Mouse (Mus musculus): Measurements from ENCODE around the gene Adal.

Gene Adal

DNA sequence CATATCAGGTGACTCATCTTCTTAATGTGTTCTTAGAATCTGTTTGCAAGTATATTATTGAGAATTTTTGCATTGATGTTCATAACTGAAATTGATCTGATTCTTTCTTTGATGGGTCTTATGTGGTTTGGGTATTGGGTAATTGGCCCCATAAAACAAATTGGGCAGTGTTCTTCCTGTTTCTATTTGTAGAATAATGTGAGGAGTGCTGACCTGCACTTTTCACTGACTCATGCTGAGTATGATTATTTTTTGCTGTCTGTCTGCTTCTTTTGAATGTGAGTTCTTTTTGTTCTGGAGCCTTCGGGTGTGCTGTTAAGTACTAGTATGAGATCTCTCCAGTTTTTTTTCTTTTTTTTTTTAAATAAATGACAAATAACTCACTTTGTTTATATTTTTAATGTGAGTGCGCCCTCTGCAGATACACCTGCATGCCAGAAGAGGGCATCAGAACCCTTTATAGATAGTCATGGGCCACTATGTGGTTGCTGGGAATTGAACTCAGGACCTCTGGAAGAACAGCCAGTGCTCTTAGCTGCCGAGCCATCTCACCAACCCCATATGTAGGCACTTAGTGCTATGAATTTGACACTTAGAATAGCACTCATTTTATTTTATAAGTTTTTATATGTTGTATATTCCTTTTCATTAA lies 38.7 kb downstream of the Adal start:
- in situ Hi-C loops (cut with MboI, MseI) = no loop called here

DNA sequence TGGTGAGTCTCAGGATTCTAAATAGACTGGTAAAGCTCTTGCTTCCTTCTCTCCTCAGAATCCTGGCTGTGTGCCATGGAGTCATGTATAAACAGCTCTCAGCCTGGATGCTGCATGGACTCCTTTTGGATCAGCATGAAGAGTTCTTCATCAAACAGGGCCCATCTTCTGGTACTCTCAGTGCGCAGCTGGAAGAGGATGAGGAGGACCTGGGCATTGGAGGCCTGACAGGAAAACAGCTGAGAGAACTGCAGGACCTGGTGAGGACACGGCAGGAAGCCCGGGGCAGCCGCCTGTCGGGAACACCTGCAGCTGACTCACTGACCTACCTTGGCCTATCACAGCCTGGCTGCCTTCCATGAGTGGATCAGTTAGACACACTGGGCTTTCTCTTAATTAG lies 43.2 kb downstream of the Adal start:
- in situ Hi-C loops (cut with MboI, MseI) = loop anchor here in 1 of 2 experiments (5.0 kb wide), 1 partner anchor 214 kb away; no protein-coding TSS in a partner anchor

DNA sequence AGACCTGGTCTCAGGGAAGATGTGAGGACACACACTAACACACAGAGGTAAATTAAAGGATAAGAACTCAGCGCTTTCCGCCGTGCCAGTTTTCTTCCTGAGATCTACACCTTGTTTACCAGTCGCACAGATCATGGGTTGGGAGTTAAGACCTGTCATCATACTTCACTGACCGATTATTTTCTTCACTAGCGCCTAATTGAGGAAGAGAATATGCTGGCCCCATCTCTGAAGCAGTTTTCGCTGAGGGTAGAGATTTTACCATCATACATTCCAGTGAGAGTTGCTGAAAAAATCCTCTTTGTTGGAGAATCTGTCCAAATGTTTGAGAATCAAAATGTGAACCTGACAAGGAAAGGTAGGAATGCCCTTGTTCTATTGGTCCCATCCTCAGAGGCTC lies 43.9 kb downstream of the Adal start:
- in situ Hi-C loops (cut with MboI, MseI) = loop anchor here in 1 of 2 experiments (5.0 kb wide), 1 partner anchor 213 kb away; no protein-coding TSS in a partner anchor

DNA sequence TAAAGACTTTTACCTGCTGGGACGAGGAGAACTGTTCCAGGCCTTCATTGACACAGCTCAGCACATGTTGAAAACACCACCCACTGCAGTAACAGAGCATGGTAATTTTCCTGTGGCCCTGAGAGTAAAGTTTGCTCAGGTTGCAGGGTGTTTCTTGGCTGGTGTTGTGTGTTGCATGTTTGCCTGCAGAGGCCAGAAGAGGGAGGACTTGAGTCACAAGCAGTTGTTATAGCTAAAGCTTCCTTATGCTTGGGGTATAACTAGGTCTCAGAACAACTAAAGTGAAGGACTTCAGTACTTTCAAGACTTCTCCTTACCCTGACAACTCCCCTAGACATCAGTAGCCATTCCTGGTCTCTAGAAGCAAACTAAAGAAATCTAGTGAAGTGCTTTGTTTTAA lies 48.3 kb downstream of the Adal start:
- in situ Hi-C loops (cut with MboI, MseI) = no loop called here

DNA sequence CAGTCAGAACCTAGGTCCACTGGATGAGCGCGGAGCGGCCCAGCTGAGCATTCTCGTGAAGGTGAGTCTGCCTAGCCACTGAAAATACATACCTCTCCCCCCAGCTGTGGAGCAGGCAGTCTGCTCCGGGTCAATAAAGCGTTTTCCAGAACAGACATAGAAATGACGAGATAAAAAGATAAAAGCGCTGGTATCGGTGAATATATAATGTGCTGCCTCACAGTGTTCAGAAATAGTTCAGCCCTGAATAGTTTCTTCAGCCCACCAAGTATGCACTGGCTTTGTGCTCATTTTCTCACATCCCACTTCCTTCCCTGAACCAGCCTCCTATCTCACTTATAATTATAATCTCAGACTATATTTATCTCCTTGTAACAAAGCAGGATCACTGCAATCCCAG lies 55.2 kb downstream of the Adal start:
- in situ Hi-C loops (cut with MboI, MseI) = no loop called here

DNA sequence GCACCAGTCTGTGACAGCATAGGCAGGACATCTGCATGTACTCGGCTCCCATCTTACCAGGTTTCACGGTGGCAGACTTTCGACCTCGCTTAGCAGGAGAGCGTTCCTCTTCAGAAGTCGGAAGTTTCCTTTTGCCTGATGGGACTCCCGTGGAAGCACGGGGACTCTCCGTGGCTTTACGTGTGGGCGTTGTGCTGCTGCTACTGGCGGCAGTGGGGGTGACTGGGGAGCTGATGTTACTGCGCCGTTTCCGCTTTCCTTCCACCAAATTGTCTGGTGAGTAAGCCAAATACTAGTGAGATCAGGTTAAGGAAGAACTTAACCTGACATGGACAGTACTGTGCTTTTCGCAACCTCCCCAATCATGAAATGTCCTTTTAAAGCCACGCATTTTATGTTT lies 64.0 kb downstream of the Adal start:
- in situ Hi-C loops (cut with MboI, MseI) = no loop called here

Measured in T-helper 17 cell (primary cell).